Mouse (Mus musculus) small intestine, adult 2 months (tissue): ENCODE measurements around the gene Sucla2. TPM values are rescaled to one million over a fixed set of nuclear protein-coding genes. Genes with fewer than 3 reads are reported as not detected.

Experiments used
- H3K27ac ChIP-seq: fragments of 200-500 bp; 2 replicates; pipeline ENCODE4 v1.5.1; 2012; ENCODE audit warnings: low read depth, low read length, control low read depth, inconsistent platforms; ENCODE audit not compliant: insufficient read depth
- H3K27me3 ChIP-seq: fragments of 200-500 bp; 2 replicates; pipeline ENCODE4 v1.6.1; 2012; ENCODE audit warnings: mild to moderate bottlenecking, moderate library complexity, low read length, inconsistent platforms; ENCODE audit not compliant: control insufficient read depth, insufficient read depth
- H3K36me3 ChIP-seq: fragments of 200-500 bp; 2 replicates; pipeline ENCODE4 v1.6.1; 2012; ENCODE audit warnings: mild to moderate bottlenecking, low read length, control low read depth, inconsistent platforms; ENCODE audit not compliant: control insufficient read depth, insufficient read depth
- H3K4me1 ChIP-seq: fragments of 200-500 bp; 2 replicates; pipeline ENCODE4 v1.6.1; 2012; ENCODE audit warnings: low read length, inconsistent platforms, mixed read lengths; ENCODE audit not compliant: control insufficient read depth, insufficient read depth, insufficient read length
- H3K4me3 ChIP-seq: fragments of 200-500 bp; 2 replicates; pipeline ENCODE4 v1.5.1; 2012; ENCODE audit warnings: low read depth, mild to moderate bottlenecking, control low read depth, inconsistent platforms, low read length, moderate library complexity
- CTCF ChIP-seq: fragments of 200-500 bp; IDR thresholded peaks from 2 replicates; pipeline ENCODE4 v1.5.1; 2012; ENCODE audit warnings: low read depth, mild to moderate bottlenecking, control low read depth, inconsistent platforms, low read length, moderate library complexity, mixed read lengths; ENCODE audit not compliant: insufficient replicate concordance, insufficient read length; ENCODE audit errors: extremely low read depth
- POLR2A ChIP-seq: fragments of 200-500 bp; IDR thresholded peaks from 2 replicates; pipeline ENCODE4 v1.6.1; 2012; ENCODE audit warnings: low read depth, mild to moderate bottlenecking, control low read depth, inconsistent platforms, low read length, moderate library complexity
- WGBS: fragments of 180-500 bp; shearing (Covaris S2); methylation state at CpG from one replicate; pipeline ENCODE4 v1.1.7; 2018; 5-methylcytosine and 5-hydroxymethylcytosine counted together
- polyA plus RNA-seq: library from polyadenylated mRNA; depleted of rRNA; stranded (reverse); fragments of >200 nt; gene quantifications from 2 replicates; pipeline ENCODE4 v1.2.3, GENCODE M21; 2012

The Sucla2 gene
- polyA plus RNA-seq, 1 experiment, result 17.4 TPM

DNA sequence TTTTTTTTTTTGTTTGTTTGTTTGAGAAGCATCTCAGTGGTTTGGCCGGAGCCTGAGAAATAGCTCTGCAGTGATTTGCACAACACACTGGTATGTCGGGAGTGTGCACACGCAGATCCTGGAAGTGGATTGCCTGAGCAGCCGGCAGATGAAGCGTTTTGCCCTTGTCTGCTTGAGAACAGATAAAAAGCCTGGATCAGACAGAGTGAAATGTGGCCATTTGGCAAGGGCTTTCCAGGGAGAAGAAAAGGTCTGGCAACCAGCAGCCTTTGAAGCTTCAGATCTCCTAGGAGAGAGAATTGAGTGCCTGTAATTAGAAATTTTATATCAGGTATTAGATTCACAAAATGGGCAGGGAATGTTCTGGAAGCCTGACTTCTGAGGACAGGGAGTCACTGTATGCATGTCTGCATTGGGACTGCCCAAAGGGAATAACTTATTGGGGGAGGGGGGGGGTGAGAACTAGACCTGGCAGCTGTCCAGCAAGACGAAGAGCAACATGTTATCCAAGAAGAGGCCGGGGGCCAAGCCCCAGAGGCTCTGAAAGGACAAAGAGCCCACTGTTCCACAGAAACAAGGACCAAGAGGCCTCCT, 22.4 kb upstream of the Sucla2 start:
- no peaks in the 10 kb centered on the region for H3K36me3 ChIP-seq
- no peak overlapping the region for H3K27ac ChIP-seq
- TF ChIP-seq POLR2A (no peak), CTCF (no peak)
- 21% methylated on average over 7 of the region's 7 CpGs for WGBS
- peaks cover 5% of the 10 kb centered on the region; the same call in 1 of the 2 replicates for H3K4me1 ChIP-seq
- no peak overlapping the region for H3K4me3 ChIP-seq
- no peaks in the 10 kb centered on the region for H3K27me3 ChIP-seq

- Histone ChIP-seq H3K4me3 (no peak overlapping the region), H3K36me3 (no peaks in the 10 kb centered on the region), H3K27ac (no peak overlapping the region), H3K27me3 (no peaks in the 10 kb centered on the region), H3K4me1 (peaks cover 5% of the 10 kb centered on the region; the same call in 1 of the 2 replicates)
- no peak for TF ChIP-seq CTCF
- TF ChIP-seq POLR2A, result no peak
- 20% methylated on average over 13 of the region's 13 CpGs for WGBS
Observed at GRCm38 (mm10) chr14:73503237-73503933, 21.7 kb upstream of the Sucla2 start.

GRCm38 (mm10) chr14:73506283-73506682, 18.8 kb upstream of the Sucla2 start:
- whole genome bisulfite sequencing, result 80% methylated on average over 8 of the region's 8 CpGs
- no peak overlapping the region for H3K27ac ChIP-seq

GRCm38 (mm10) chr14:73507200-73507599, 17.9 kb upstream of the Sucla2 start:
- WGBS, result 83% methylated on average over 15 of the region's 15 CpGs
- peaks cover 5% of the 10 kb centered on the region; the same call in 1 of the 2 replicates for H3K4me1 ChIP-seq
- no peaks in the 10 kb centered on the region for H3K27me3 ChIP-seq
- no peak overlapping the region for H3K27ac ChIP-seq
- no peak overlapping the region for H3K4me3 ChIP-seq
- H3K36me3 ChIP-seq, result no peaks in the 10 kb centered on the region
- no peak for TF ChIP-seq CTCF

More at GRCm38 (mm10) chr14:73506283-73506682, 18.8 kb upstream of the Sucla2 start:
- Histone ChIP-seq H3K4me1 (peaks cover 11% of the 10 kb centered on the region; the same call in 1 of the 2 replicates), H3K4me3 (no peak overlapping the region), H3K27me3 (no peaks in the 10 kb centered on the region), H3K36me3 (no peaks in the 10 kb centered on the region)
- TF ChIP-seq POLR2A (no peak), CTCF (no peak)

GRCm38 (mm10) chr14:73507702-73508376, 17.3 kb upstream of the Sucla2 start:
- 65% methylated on average over 11 of the region's 11 CpGs for whole genome bisulfite sequencing
- no peaks in the 10 kb centered on the region for H3K27me3 ChIP-seq
- peaks cover 5% of the 10 kb centered on the region; the same call in 1 of the 2 replicates for H3K4me1 ChIP-seq
- no peak overlapping the region for H3K27ac ChIP-seq
- TF ChIP-seq CTCF (no peak), POLR2A (no peak)
- H3K36me3 ChIP-seq, result no peaks in the 10 kb centered on the region; the same call in 1 of the 2 replicates
- no peak overlapping the region for H3K4me3 ChIP-seq

- Histone ChIP-seq H3K27ac (no peak overlapping the region), H3K27me3 (no peaks in the 10 kb centered on the region), H3K4me3 (no peak overlapping the region), H3K4me1 (peaks cover 5% of the 10 kb centered on the region; the same call in 1 of the 2 replicates), H3K36me3 (no peaks in the 10 kb centered on the region; the same call in 1 of the 2 replicates)
- TF ChIP-seq POLR2A (no peak), CTCF (no peak)
- WGBS, result 86% methylated on average over 6 of the region's 6 CpGs
Observed at GRCm38 (mm10) chr14:73508630-73509395, 16.3 kb upstream of the Sucla2 start.
